Mouse (Mus musculus) MEL (cell line): Measurements from ENCODE around the gene Eml2. TPM values are rescaled to one million over a fixed set of nuclear protein-coding genes. Genes with fewer than 3 reads are reported as not detected.

Experiments
- DNase-seq: peaks from one replicate; pipeline ENCODE4 v3.0.0; 2011; ENCODE audit warnings: low read depth, low spot score
- H3K27ac ChIP-seq: 2 replicates; pipeline ENCODE4 v1.5.1; 2012; ENCODE audit warnings: low read depth, mild to moderate bottlenecking, control low read depth, low read length, moderate library complexity; ENCODE audit not compliant: control insufficient read depth
- H3K27me3 ChIP-seq, 2 experiments: fragments of 150-350 bp in 1 of 2; sonication (generic) in 1 of 2; 2 replicates each; pipeline ENCODE4 v1.6.1; 2012; ENCODE audit warnings: low read length in 2 of 2, mild to moderate bottlenecking in 2 of 2, improper control_type of control experiment in 1 of 2, moderate library complexity in 1 of 2; ENCODE audit not compliant: insufficient read depth in 2 of 2, control insufficient read depth in 1 of 2
- H3K36me3 ChIP-seq, 2 experiments: 2 replicates each; pipeline ENCODE4 v1.6.1; 2012 to 2014; ENCODE audit warnings: low read length in 2 of 2, improper control_type of control experiment in 1 of 2, inconsistent platforms in 1 of 2, mild to moderate bottlenecking in 1 of 2; ENCODE audit not compliant: insufficient read depth in 2 of 2, control insufficient read depth in 1 of 2
- H3K4me1 ChIP-seq, 2 experiments: fragments of 150-350 bp in 1 of 2; sonication (generic) in 1 of 2; 2 replicates each; pipeline ENCODE4 v1.6.1; 2012; ENCODE audit warnings: low read length in 2 of 2, improper control_type of control experiment in 1 of 2, mild to moderate bottlenecking in 1 of 2; ENCODE audit not compliant: insufficient read depth in 2 of 2, control insufficient read depth in 1 of 2
- H3K4me3 ChIP-seq, 2 experiments: fragments of 150-350 bp in 1 of 2; sonication (generic) in 1 of 2; 2 replicates each; pipeline ENCODE4 v1.5.1; 2012; ENCODE audit warnings: low read depth in 2 of 2, low read length in 2 of 2, mild to moderate bottlenecking in 2 of 2, moderate library complexity in 2 of 2, control low read depth in 1 of 2, improper control_type of control experiment in 1 of 2; ENCODE audit not compliant: control insufficient read depth in 1 of 2, insufficient read depth in 1 of 2
- H3K79me2 ChIP-seq: 2 replicates; pipeline ENCODE4 v1.6.1; 2012; ENCODE audit warnings: mild to moderate bottlenecking, low read length, moderate library complexity; ENCODE audit not compliant: control insufficient read depth, poor library complexity, insufficient read depth
- H3K9ac ChIP-seq: 2 replicates; pipeline ENCODE4 v1.6.1; 2012; ENCODE audit warnings: low read depth, mild to moderate bottlenecking, control low read depth, low read length, moderate library complexity; ENCODE audit not compliant: control insufficient read depth, poor library complexity, severe bottlenecking
- H3K9me3 ChIP-seq: fragments of 150-350 bp; sonication (generic); replicated peaks from 2 replicates; pipeline ENCODE4 v1.6.1; 2012; ENCODE audit warnings: mild to moderate bottlenecking, low read length, improper control_type of control experiment, moderate library complexity; ENCODE audit not compliant: insufficient read depth
- CHD2 ChIP-seq: IDR thresholded peaks from 2 replicates; pipeline ENCODE4 v1.6.1; 2011; ENCODE audit warnings: low read length, improper control_type of control experiment
- CTCF ChIP-seq, 3 experiments: IDR thresholded peaks in 2 of 3; conservative IDR thresholded peaks in 1 of 3; 2 replicates each; pipeline ENCODE4 v1.5.1; 2011 to 2012; ENCODE audit warnings: low read length in 3 of 3, low read depth in 2 of 3, mild to moderate bottlenecking in 2 of 3, improper control_type of control experiment in 1 of 3, inconsistent platforms in 1 of 3, mixed read lengths in 1 of 3, moderate library complexity in 1 of 3; ENCODE audit not compliant: control insufficient read depth in 1 of 3, insufficient read depth in 1 of 3, poor library complexity in 1 of 3, severe bottlenecking in 1 of 3
- ELF1 ChIP-seq: IDR thresholded peaks from 2 replicates; pipeline ENCODE4 v1.6.1; 2014; ENCODE audit warnings: low read depth, mild to moderate bottlenecking, inconsistent platforms, low read length, improper control_type of control experiment, moderate library complexity
- GABPA ChIP-seq: IDR thresholded peaks from 2 replicates; pipeline ENCODE4 v1.6.1; 2012; ENCODE audit warnings: low read depth, mild to moderate bottlenecking, inconsistent platforms, low read length, improper control_type of control experiment, moderate library complexity
- GATA1 ChIP-seq: IDR thresholded peaks from 2 replicates; pipeline ENCODE4 v1.6.1; 2011; ENCODE audit warnings: low read depth, low read length, improper control_type of control experiment
- HCFC1 ChIP-seq: IDR thresholded peaks from 2 replicates; pipeline ENCODE4 v1.6.1; 2012; ENCODE audit warnings: low read depth, mild to moderate bottlenecking, inconsistent platforms, low read length, improper control_type of control experiment, moderate library complexity
- MYC ChIP-seq: IDR thresholded peaks from 2 replicates; pipeline ENCODE4 v1.6.1; 2011; ENCODE audit warnings: low read depth, mild to moderate bottlenecking, low read length, improper control_type of control experiment, moderate library complexity
- NELFE ChIP-seq: IDR thresholded peaks from 2 replicates; pipeline ENCODE4 v1.6.1; 2011; ENCODE audit warnings: low read depth, low read length, improper control_type of control experiment
- POLR2A ChIP-seq, 2 experiments: IDR thresholded peaks; 2 replicates each; pipeline ENCODE4 v1.6.1; 2011 to 2012; ENCODE audit warnings: low read length in 2 of 2, mild to moderate bottlenecking in 2 of 2, control low read depth in 1 of 2, improper control_type of control experiment in 1 of 2, low read depth in 1 of 2, moderate library complexity in 1 of 2; ENCODE audit not compliant: control insufficient read depth in 1 of 2, insufficient read depth in 1 of 2, poor library complexity in 1 of 2
- POLR2AphosphoS2 ChIP-seq: IDR thresholded peaks from 2 replicates; pipeline ENCODE4 v1.6.1; 2011; ENCODE audit warnings: low read length, improper control_type of control experiment
- POLR2AphosphoS5 ChIP-seq: IDR thresholded peaks from 2 replicates; pipeline ENCODE4 v1.6.1; 2012; ENCODE audit warnings: low read depth, borderline replicate concordance, mild to moderate bottlenecking, inconsistent platforms, low read length, moderate library complexity, mixed read lengths
- TAL1 ChIP-seq: IDR thresholded peaks from 2 replicates; pipeline ENCODE4 v1.6.1; 2012; ENCODE audit warnings: mild to moderate bottlenecking, inconsistent platforms, low read length, moderate library complexity, mixed read lengths
- TBP ChIP-seq: IDR thresholded peaks from 2 replicates; pipeline ENCODE4 v1.8.0; 2011; ENCODE audit warnings: low read depth, low read length, improper control_type of control experiment
- UBTF ChIP-seq: IDR thresholded peaks from 2 replicates; pipeline ENCODE4 v1.6.1; 2012; ENCODE audit warnings: low read depth, mild to moderate bottlenecking, inconsistent platforms, low read length, improper control_type of control experiment, moderate library complexity, borderline replicate concordance; ENCODE audit not compliant: insufficient read depth
- USF1 ChIP-seq: IDR thresholded peaks from 2 replicates; pipeline ENCODE4 v1.6.1; 2014; ENCODE audit warnings: low read depth, mild to moderate bottlenecking, inconsistent platforms, low read length, improper control_type of control experiment, moderate library complexity
- USF2 ChIP-seq, 2 experiments: IDR thresholded peaks; 2 replicates each; pipeline ENCODE4 v1.6.1; 2011 to 2012; ENCODE audit warnings: improper control_type of control experiment in 2 of 2, low read length in 2 of 2, borderline replicate concordance in 1 of 2, inconsistent platforms in 1 of 2, low read depth in 1 of 2, mild to moderate bottlenecking in 1 of 2; ENCODE audit not compliant: insufficient read depth in 1 of 2
- polyA plus RNA-seq, 2 experiments: library from polyadenylated mRNA; stranded (reverse) in 1 of 2; unstranded in 1 of 2; fragments of >175 nt in 1 of 2; fragments of >200 nt in 1 of 2; gene quantifications; 2 replicates each; pipeline versions ENCODE4 v1.2.1 to v1.2.4; 2012; ENCODE audit warnings: low replicate concordance in 2 of 2, low read depth in 1 of 2; ENCODE audit not compliant: insufficient read length in 2 of 2, insufficient read depth in 1 of 2, missing spikeins in 1 of 2
- total RNA-seq: library from RNA; depleted of rRNA; stranded (reverse); fragments of 300-350 nt; gene quantifications from 2 replicates; pipeline ENCODE4 v1.2.3, GENCODE M21; 2012

The Eml2 gene
- total and polyA plus RNA-seq, 3 experiments, result 22.0 to 43.6 TPM; not detected in 1

DNA sequence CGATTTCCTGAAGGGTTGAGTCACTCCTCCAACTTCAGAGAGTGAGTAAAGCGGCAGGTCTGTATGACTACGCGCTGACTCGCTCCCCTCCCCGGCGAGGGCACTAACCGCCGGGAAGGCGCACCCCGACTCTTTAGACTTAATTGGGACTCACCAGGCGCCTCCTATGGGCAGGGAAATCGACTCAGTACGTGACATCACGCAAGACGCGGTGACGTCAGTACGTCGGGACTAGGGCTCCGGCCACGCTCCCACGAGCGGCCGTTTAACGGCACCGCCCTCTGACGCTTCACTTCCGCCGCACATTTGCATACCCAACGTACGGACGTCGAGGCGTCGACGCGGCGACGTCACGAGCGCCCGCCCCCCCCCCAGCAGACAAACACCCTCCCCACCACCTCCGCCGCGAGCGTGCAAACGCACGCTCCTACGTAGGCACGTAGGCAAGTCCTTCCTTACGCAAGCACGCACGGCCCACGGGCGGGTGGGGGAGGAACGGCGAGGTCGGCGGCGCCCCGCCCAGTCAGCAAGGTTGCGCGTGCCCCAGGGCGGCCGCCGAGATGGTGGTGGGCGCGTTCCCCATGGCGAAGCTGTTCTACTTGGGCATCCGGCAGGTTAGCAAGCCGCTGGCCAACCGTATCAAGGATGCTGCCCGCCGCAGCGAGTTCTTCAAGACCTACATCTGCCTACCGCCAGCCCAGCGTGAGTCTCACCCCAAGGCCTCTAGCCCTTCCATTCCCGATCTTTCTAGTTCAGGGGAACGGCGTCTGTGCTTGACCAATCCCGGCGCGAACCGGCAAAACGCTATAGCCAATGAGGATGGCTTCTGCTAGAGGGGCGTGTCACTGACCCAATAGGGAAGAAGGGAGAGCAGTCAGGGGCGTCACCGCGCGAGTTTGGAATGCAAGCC lies 51.9 kb downstream of the Eml2 start, which contains the start of gene Opa3 (continued):
- TF ChIP-seq TBP (peak; percentile 86), NELFE (peak; percentile 77), HCFC1 (peak; percentile 83), TAL1 (no peak), USF1 (peak; percentile 49; the same call in 1 of the 2 replicates)

DNA sequence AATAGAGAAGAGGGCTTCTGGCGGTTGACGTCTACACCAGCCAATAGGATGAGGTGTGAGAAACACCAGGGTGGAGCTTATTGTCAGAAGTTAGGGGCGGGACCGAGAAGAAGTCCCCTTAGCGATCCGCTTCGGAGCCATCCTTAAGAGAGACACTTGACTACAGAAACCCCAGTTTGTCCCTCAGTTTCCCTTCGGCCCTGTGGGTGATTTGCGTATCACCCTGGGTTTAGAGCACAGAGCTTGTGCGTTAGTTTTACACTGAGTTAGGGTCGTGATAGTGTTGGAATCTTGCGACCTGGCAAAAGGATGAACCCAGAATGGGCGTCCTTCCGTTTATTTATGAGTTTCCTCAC lies 52.5 kb downstream of the Eml2 start:
- Histone ChIP-seq H3K27ac (peak overlapping the region; percentile 68), H3K79me2 (peaks cover 49% of the 10 kb centered on the region), H3K36me3 (no peaks in the 10 kb centered on the region), H3K4me3 (peak overlapping the region; percentile 77 to 92), H3K9me3 (no peaks in the 10 kb centered on the region), H3K27me3 (no peaks in the 10 kb centered on the region), H3K4me1 (peaks cover 0 to 7% of the 10 kb centered on the region in 2 experiments; a peak in 3 of 4 replicates), H3K9ac (peak overlapping the region; percentile 72)
- DNase-seq, result no peak
- TF ChIP-seq USF2 (IDR thresholded peaks at IDR 0.05; ENCODE audit: borderline replicate concordance in 1 of 2, insufficient read depth in 1 of 2, low read depth in 1 of 2, low read length in 2 of 2) (no peak), GABPA (no peak), POLR2AphosphoS5 (no peak), POLR2A (IDR thresholded peaks at IDR 0.05; ENCODE audit: control insufficient read depth in 1 of 2, insufficient read depth in 1 of 2, low read depth in 1 of 2, low read length in 2 of 2, poor library complexity in 1 of 2) (peak in 1 of 2 experiments; percentile 71; a peak in 2 of 4 replicates), TBP (peak; percentile 76; the same call in 1 of the 2 replicates), CHD2 (0 out of 2 replicates have a peak, but pooled peaks have one; percentile 3), CTCF (IDR thresholded peaks at IDR 0.05 in 2 of 3, conservative IDR thresholded peaks at IDR 0.05 in 1 of 3; ENCODE audit: control insufficient read depth in 1 of 3, insufficient read depth in 1 of 3, low read depth in 2 of 3, low read length in 3 of 3, poor library complexity in 1 of 3, severe bottlenecking in 1 of 3) (no peak), GATA1 (no peak), POLR2AphosphoS2 (peak; percentile 60; the same call in 1 of the 2 replicates)
- TF ChIP-seq, all 39 proteins: peak for 4

DNA sequence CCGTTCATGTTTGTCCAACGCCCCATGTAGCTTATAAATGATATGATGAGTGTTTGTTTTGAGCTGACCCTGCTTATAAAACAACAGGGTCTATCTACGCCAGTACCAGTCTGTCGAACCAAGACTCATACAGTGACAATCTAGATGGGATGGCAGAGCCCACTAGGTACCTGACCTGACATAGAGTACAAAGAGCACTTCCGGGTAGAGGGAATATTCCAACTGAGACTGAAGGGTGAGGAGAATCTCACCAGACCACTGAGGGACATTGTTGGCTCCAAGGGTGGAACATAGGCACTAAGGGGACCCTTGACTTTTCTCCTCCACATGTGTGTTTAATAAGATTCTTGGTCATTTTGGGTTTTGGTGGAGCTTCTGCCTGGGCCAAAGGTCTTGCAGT lies 53.2 kb downstream of the Eml2 start:
- Histone ChIP-seq H3K4me3 (peak overlapping the region; percentile 77 to 92), H3K79me2 (peaks cover 49% of the 10 kb centered on the region), H3K36me3 (no peaks in the 10 kb centered on the region; a peak in 1 of 4 replicates), H3K9me3 (no peaks in the 10 kb centered on the region), H3K9ac (peak overlapping the region; percentile 72), H3K4me1 (peaks cover 0 to 7% of the 10 kb centered on the region in 2 experiments; a peak in 3 of 4 replicates)
- no peak for DNase-seq
- TF ChIP-seq ELF1 (0 out of 2 replicates have a peak, but pooled peaks have one; percentile 31), MYC (no peak), UBTF (no peak)
- TF ChIP-seq, all 39 proteins: peak for 1
- Histone ChIP-seq H3K27me3 (no peaks in the 10 kb centered on the region), H3K27ac (peak overlapping the region; percentile 68)
